Mouse (Mus musculus): Measurements from ENCODE around the gene Dpep1.

Dpep1 gene

DNA sequence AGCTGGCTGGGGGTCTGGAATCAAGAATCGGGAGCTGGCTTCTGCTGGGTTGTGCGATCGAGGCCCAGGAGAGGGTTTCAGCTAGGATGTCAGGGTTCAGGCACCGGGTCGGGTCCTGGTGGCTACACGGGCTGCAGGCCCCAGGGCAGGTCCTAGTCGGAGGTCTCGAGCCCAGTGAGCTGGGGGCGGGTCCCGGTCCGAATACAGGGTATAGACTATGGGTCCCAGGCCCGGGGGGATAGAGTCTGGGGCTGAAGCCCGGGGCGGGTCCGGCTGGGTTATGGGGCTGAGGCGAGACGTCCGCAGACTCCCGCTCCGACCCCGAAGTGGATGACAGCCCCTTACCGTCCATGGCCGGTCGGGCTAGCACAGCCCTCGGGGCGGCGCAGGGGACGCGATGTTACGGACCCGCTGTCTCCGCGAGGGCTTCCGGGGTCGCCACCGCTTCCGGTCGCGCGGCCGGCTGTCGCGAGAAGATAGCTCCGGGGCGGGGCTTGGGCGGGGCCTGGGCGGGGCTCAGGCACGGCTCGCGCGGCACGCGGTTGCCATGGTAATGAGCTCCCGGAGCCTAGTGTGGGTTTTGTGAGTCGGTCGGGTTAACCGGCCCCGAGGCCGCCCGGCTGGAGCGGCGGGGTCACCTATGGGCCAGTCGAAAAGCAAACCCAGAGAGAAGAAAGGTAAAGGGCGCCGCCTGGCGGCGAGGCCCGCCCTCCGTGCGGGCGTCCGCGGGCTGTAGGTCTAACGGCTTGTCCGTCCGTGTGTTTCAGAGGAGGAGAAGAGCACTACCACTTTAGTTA, 26.5 kb downstream of the Dpep1 start, which contains the start of the genes Chmp1a and Spata33:
Gene Chmp1a, minus strand, starts transcription at position 443 of the 797 bp plus-strand sequence.
Gene Spata33, plus strand, starts transcription at position 512 of the 797 bp plus-strand sequence.
- in situ Hi-C loops (cut with MboI, MseI) = no loop called here

DNA sequence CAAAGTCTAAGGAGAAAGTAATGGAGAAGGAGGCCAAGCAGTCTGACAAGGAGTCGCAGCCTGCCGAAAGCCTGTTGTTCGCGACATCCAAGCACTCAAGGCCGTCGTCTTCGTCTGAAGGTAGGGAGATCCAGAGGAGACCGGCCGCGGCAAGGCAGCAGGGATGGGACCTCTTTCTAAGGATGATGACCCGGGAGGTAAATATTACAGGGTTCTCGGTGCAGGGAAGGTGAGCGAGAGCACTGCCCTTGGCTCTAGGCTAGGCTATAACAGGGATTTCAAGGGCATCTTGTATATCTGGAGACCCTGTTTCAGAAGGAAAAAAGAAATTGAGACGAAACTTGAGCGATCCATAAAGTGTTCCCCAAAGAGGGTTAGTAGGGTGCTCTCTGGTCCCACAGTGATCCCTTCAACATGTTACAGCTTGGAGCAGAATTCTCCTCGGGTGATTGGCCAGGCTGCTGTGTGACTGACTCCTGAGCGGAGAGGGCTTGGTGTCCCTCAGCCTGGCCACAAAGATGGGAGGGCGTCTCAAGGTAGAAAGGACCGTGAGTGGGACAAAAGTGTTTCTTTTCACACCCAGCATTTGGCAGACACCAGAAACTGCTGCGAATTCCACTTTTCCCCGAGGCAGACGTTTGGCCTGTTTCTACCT, 27.2 kb downstream of the Dpep1 start:
- in situ Hi-C loops (cut with MboI, MseI) = no loop called here

DNA sequence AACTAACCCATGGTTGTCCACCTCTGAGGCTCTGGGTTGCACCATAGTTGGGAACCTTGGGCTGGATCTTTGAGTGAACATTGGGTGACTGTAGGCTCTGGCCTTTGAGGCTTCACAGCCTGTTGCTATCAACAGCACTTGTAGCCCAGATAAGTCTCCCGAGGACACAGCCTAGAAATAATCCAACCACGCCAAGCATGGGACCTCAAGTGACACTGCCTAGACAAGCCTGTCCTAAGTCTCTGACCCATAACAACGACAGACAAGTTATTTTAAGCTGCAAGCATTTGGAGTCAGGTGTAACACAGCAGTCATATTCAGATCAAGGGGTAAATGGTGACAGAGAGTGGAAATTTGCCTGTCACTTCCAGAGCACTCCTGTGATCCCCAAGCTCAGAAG, 29.4 kb downstream of the Dpep1 start:
- in situ Hi-C loops (cut with MboI, MseI) = no loop called here

DNA sequence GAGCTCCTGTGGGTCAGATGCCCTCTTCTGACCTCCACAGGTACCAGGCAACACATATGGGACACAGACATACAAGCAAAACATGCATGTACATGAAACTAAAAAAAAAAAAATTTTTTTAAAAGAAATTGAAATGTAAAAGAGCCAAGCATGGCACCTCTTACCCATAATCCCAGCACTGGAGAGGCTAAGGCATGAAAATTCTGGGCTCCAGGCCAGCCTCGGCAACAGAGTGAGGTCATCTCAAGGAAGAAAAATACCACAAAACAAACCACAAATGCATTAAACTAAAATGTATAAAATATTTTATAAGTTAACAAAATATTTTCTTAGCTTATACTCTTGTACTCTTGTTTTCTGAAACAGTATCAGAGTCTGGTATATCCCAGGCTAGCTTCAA, 34.9 kb downstream of the Dpep1 start:
- in situ Hi-C loops (cut with MboI, MseI) = no loop called here

DNA sequence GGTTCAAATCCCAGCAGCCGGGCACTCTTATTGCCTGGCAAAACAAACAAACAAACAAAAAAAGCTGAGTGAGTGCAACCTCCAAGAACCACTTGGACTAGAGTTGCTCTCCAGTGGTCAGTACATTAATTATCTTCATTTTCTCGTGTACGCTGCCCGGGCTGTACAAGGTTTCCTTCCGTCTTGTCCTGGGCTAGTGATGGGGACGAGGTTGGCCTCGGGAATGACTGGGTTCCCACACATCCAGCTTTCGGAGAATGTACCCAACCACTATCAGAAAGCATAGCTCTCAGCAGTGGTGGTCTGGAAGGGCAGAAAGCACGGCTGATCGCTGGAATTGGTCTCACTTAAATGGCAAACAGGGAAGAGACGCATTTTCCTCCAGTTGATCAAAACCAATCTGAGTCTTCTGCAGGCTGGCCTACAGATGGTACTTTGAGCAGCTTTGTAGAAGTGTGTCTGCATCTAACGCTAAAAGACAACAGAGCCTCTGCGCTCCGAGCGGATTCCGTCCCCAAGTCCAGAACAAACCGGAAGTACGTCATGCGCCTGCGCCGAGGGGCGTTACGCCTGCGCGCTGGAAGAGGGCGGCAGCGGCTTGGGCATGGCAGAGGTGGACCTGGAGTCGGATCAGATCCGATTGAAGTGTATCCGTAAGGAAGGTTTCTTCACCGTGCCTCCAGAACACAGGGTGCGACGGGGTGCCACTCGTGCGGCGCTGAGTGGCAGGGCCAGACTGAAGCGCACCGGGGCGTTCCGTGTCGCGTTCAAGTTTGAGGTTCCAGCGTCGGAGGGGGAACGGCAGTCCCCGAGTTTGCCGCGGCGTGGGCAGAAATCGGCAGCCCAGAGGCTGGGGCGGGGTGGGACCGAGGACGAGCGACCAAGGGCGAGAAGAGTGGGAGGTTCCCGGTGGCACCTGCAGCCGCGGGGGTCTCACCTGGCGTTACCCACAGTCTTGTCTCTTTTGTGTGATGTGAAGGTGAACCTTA, 38.5 kb downstream of the Dpep1 start, which contains the start of gene Cdk10:
Gene Cdk10, plus strand, starts transcription at position 565 of the 989 bp plus-strand sequence.
- in situ Hi-C loops (cut with MboI, MseI) = loop anchor here (25.0 kb wide), 1 partner anchor 363 kb away; no protein-coding TSS in a partner anchor

DNA sequence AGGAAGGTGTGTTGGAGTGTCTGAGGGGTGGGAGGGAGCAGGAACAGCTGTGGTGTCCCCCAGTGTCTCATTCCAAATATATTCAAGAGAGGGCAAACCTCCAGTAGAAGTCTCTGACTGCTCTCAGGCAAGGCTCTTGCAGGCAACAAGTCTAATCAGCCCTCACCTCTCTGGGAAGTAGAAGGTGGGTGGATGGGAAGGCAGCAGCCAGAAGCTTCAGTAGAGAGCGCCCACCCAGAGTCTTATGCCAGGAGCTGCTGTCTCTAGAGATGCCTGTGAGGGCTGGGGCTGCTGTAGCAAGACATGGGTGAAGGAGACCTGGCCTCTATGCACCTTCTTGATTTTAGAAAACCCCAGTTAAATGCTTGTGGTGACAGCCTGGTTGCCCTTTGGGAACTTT, 42.4 kb downstream of the Dpep1 start:
- in situ Hi-C loops (cut with MboI, MseI) = loop anchor here (25.0 kb wide), 1 partner anchor 359 kb away; no protein-coding TSS in a partner anchor

DNA sequence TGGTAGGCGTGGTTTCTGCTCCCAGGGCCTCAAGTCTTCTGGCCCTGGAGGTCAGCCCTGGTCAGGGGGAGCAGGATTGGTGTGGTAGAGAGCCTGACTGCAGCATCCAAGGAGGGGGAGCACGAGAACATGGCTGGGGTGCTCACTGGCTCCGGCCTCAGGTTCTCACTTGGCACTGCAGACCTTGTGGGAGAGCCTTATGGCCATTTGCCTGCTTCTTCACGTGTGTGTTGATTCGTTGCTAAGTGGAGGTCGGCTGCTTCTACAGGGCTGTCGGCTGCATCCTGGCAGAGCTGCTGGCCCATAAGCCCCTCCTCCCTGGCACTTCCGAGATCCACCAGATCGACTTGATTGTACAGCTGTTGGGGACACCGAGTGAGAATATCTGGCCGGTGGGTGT, 44.3 kb downstream of the Dpep1 start:
- in situ Hi-C loops (cut with MboI, MseI) = loop anchor here (25.0 kb wide), 1 partner anchor 357 kb away; no protein-coding TSS in a partner anchor

DNA sequence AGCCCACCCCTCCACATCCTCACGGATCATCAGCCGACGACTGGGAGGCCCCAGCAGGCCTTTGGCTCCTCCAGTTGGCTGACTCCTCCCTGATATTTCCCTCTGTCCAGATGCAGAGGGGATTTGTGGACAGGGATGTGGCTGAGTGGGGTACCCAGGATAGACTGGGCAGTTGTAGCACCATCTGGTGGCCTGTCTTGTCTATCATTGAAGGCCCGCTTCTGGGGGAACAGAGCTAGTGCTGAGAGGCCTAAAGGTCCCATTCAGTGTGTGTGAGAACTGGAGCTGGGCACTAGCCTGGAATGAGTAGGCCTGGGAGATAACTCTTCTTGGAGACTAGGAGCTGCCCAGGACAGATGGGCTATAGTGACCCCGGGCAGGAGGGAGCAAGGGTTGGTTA, 45.7 kb downstream of the Dpep1 start:
- in situ Hi-C loops (cut with MboI, MseI) = loop anchor here (25.0 kb wide), 1 partner anchor 356 kb away; no protein-coding TSS in a partner anchor

DNA sequence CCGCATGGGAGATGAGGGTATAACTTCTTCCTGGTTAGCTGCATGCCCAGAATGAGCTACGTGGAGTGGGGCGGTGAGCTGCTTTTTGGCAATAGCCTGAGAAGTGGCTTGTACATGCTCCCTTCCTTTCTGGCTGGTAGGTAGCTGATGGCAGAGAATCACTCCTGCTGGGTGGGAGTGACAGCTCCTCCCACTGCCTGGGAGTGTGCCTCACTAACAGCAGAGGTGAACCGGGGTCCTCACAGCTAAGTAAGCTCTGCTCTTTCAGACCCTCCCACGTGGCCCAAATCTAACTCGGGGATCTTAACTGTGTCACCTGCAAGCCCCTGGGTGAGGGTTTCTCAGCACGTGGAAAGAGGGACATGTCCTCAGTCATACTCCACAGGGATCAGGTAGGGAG, 46.5 kb downstream of the Dpep1 start:
- in situ Hi-C loops (cut with MboI, MseI) = loop anchor here (25.0 kb wide), 1 partner anchor 355 kb away; no protein-coding TSS in a partner anchor

DNA sequence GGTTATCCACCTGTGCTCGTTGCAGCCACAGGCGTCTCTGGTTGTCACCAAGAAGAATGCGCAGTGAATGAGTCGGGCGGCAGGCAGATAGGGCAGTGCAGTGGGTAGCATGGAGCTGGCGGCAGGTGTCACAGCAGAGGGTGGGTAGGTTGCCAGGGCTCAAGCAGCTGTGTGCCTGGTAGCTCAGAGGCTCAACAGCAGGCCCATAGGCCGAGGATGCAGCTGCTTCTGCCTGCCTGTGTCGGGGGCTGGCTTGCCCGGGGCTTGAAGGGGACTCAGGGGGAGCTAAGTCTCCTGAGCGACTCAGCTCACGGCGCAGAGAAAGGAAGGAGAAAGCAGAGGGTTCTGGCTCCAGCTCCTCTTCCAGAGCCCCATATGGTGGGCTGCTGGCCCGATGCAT, 47.3 kb downstream of the Dpep1 start:
- in situ Hi-C loops (cut with MboI, MseI) = loop anchor here (25.0 kb wide), 1 partner anchor 354 kb away; no protein-coding TSS in a partner anchor

DNA sequence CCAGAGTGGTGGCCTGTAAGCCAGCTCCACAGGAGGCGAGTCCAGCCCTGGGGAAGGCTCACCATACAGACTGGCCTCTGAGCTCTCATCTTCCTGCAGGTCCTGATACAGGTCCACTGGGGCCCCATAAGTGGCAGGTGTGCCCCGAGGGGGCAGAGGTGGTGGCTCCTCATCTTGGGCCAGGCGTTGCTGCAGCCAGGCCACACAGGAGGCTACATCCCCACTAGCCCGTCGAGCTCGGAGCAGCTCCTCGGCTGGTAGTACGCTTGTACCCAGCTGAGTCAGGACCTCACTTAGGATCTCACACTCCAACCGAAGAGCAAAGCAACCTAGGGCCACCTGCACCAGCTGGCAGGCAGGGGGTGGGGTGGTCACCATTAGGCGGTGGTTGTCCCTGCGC, 47.7 kb downstream of the Dpep1 start:
- in situ Hi-C loops (cut with MboI, MseI) = loop anchor here (25.0 kb wide), 1 partner anchor 354 kb away; no protein-coding TSS in a partner anchor

DNA sequence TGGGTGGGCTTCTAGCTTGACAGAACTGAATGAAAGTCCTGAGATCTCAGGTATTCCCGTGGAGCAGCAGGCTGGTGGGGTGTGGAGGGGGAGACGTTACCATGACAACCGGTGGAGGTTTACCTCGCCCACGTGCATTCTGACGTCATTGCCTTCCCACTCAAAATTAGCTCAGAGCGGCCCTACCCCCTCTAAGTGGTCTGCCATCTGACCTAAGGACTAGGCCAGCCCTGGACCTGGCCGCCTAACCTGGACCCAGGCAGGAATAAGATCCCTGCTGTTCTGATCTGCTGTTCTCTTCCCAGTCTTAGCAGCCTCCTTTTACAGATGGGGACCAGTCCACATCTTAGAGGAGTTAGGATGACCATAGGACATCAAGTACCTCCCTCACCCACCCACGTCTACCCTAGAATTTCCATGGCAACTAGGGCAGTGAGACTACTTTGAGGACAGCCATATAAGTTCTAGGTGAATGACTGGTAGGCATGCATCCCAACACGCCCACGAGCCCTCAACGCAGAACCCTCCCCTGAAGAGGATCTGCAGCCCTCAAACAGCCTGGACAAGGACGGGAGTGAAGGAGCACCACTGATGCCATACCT, 49.0 kb downstream of the Dpep1 start:
- in situ Hi-C loops (cut with MboI, MseI) = loop anchor here (25.0 kb wide), 1 partner anchor 352 kb away; no protein-coding TSS in a partner anchor

DNA sequence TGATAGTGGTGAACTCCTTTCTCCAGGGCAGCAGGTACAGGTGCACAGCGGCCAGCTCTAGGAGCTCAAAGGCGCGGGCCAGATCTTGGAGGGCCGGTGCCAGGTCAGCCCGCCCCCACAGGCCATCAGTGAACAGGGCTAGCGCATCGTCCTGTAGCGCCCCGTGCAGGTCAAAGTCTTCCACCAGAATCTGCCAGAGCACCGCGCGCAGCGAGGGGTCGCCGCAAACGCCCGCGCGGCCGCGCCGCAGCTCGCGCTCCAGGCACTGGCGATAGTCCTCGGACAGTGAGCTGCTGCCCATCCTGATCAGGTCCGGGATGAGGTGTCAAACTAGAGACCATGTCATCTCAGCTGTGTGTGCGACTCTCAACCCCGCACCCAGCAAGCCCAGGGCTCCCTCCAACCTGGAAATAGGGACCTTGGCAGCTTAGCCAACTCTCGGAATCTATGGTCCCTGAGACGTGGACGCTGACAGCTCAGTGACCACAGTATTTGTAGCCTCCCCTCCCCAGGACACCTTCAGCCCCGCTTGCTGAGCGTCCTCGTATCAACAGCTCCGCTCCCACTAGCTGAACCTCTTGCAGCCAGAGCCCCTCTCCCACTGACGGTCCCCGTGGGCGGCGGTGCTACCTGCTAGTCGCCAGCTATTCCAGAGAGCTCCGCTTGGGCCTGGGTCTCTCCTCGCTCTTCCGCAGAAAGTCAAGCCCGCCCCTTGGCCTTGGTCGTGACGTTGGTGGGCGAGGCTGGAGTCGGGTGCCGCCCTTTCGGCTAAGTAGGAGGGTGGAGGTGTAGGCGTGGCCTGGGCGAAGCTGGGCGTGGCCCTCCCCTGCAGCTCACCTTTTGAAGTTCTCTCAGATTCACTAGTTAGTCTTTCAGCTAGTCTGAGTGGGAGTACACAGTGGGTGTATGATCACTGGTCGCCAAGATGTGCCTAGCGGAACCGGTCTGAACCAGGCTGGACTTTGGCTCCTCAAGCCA, 49.8 kb downstream of the Dpep1 start, which contains the start of gene Spata2l:
Gene Spata2l, minus strand, starts transcription at position 714 of the 978 bp plus-strand sequence.
- in situ Hi-C loops (cut with MboI, MseI) = loop anchor here (25.0 kb wide), 1 partner anchor 351 kb away; no protein-coding TSS in a partner anchor

DNA sequence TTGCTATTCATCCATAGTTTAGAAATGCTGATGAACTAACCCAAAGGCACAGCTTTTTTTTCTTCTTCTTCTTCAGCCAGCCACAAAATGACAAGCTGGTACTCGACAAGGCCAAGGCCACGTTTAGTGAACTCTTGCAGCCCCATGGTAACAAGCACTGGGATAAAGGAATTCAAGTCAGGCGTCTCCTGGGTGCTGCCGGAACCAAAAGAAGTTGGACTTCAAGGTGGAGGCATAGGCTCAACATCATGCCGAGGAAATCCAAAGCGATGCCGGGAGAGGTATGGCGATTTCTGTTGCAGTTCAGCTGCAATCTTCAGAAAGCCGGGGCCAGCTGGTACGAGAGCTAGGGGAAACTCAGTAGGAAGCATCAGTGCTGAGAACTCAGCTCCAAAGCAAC, 53.4 kb downstream of the Dpep1 start:
- in situ Hi-C loops (cut with MboI, MseI) = loop anchor here (25.0 kb wide), 1 partner anchor 348 kb away; no protein-coding TSS in a partner anchor

DNA sequence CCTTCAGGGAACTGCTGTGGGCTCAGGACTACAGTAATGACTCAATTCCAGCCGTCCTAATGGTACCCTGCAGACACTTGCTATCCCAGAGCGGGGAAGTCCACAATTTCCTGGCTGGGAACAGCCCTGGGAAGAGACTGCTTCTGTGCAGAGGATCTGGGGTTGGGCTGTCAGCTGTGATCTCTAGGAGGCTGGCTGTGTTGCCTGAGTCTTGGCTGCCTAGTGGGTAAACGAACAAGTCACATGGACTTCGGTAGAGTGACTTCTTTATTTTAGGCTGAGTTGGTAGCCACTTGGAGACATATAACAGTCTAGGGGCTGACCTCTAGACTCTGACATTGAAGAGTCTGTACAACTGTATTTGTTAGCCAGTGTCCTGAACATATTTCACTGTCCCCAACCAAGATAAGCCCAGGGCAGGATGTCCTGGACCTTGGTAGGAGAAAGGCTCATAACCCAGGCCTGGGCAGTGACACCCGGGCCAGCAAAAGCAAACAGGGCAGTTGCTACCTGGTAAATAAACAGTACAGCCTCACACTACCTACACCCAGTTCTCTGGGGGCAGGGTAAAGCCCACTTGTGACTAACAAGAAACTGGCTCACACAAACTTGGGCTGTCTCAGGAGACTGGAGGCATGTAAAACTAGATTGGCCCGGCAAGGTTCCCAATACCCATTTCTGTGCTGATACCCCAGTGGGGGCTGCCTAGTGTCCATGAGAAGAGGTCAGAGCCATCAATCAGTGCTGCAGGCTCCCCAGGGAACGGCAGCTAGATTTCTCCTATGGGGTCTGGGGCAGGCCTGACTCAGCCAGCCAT, 56.3 kb downstream of the Dpep1 start:
- in situ Hi-C loops (cut with MboI, MseI) = loop anchor here (25.0 kb wide), 1 partner anchor 345 kb away; no protein-coding TSS in a partner anchor

DNA sequence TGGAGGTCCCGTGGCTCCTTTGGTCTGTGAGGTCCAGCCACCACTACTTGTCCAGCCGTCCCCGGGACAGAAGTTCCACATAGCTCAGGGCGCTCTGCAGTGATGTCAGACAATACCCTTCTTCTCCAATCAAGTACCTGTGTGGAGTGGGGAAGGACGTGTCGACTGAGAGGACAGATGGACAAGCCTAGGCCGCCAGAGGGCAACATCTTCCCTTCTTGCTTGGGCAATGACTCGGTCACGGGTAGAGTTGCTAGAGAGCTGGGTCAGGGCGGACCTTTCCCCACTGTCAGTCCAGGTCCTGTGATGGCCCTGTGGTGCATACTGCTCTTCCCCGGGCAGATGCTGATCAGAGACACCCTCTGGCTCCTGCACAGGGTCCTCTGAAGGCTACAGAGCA, 57.0 kb downstream of the Dpep1 start:
- in situ Hi-C loops (cut with MboI, MseI) = loop anchor here (25.0 kb wide), 1 partner anchor 344 kb away; no protein-coding TSS in a partner anchor

DNA sequence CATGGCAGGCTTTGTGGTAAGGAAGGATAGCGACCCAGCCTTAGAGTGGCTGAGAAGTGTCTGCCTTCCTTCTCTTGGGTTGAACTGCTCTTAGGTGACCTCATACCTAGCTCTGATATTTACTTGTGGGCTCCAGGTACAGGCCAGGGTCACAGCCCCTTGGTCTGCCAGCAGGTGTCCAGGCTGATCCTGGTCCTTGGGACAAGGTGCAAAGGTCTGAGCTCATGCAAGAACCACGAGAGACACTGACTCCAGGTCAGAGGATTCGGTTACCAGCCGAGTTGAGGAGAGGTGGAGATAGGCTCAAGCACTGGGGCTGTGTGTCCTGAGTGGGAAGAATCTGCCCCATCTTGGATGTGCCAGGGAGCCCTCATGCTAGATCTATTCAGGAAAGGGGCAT, 58.3 kb downstream of the Dpep1 start:
- in situ Hi-C loops (cut with MboI, MseI) = loop anchor here (25.0 kb wide), 1 partner anchor 343 kb away; no protein-coding TSS in a partner anchor

DNA sequence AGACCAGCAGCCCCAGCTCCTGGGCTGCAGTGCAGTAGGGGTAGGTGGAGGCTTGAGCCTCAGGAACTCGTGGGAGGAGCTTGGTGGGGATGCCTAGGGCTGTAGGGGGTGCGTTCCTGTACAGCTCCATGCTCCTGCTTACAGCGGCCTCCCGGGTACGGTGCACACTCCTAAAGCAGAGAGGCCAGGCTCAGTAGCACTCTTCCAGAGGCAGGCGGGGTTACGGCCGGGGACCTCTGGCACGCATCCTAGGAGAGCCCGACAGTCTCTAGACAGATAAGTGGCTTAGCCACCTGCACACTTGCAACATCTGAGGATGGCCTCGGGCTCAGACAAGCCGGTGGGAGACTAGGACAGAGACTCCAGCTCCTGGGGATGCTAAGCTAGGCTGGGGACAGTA, 59.5 kb downstream of the Dpep1 start:
- in situ Hi-C loops (cut with MboI, MseI) = loop anchor here (25.0 kb wide), 1 partner anchor 342 kb away; no protein-coding TSS in a partner anchor
